Mouse (Mus musculus) liver, postnatal 0 days (tissue): ENCODE results near the gene Hist1h4h.

Experiments
- CTCF ChIP-seq: sonication (generic); IDR thresholded peaks from 2 replicates; pipeline ENCODE4 v1.5.1; 2016; ENCODE audit warnings: antibody characterized with exemption, low read depth
- EP300 ChIP-seq: IDR thresholded peaks from 2 replicates; pipeline ENCODE4 v1.6.1; 2016; ENCODE audit warnings: antibody characterized with exemption, low read depth, mild to moderate bottlenecking

- TF ChIP-seq CTCF (no peak), EP300 (no peak)
Measured at GRCm38 (mm10) chr13:23529005-23529404, 1.8 kb upstream of the Hist1h4h start.
